Mouse (Mus musculus) induced T-regulatory cell, adult 2 months (primary cell): ENCODE measurements around the gene Klrb1c.
A peak's percentile ranks its signal among the peaks of the same experiment; 100 is the strongest.
"Not testable (repeated sequence)": the region's sequence is repeated elsewhere in the genome, so short reads cannot be mapped to it uniquely, and the experiment has no call there.

ENCODE experiments used
- DNase-seq: peaks from one replicate; pipeline ENCODE4 v3.0.0-alpha.2; 2012; ENCODE audit warnings: low read depth

Gene Klrb1c

GRCm38 (mm10) chr6:128797936-128798771, 9.1 kb upstream of the Klrb1c start:
- DNase-seq = peak; percentile 73

GRCm38 (mm10) chr6:128797185-128797905, 8.3 kb upstream of the Klrb1c start:
- DNase-seq = peak; percentile 42

GRCm38 (mm10) chr6:128796321-128796955, 7.4 kb upstream of the Klrb1c start:
- peak; percentile 88 for DNase-seq

GRCm38 (mm10) chr6:128793734-128794133, 4.7 kb upstream of the Klrb1c start:
- no peak for DNase-seq

GRCm38 (mm10) chr6:128790491-128790994, 1.5 kb upstream of the Klrb1c start:
- DNase-seq = not testable (repeated sequence)

GRCm38 (mm10) chr6:128788517-128788916, 498 bp downstream of the Klrb1c start:
- DNase-seq = no peak

- DNase-seq = not testable (repeated sequence)
Measured at GRCm38 (mm10) chr6:128786396-128786795, 2.6 kb downstream of the Klrb1c start.

- no peak for DNase-seq
Measured at GRCm38 (mm10) chr6:128769481-128770253, 19.3 kb downstream of the Klrb1c start.

- no peak for DNase-seq
Measured at GRCm38 (mm10) chr6:128768047-128768446, 21.0 kb downstream of the Klrb1c start.

GRCm38 (mm10) chr6:128766486-128767254, 22.3 kb downstream of the Klrb1c start:
- peak; percentile 87 for DNase-seq

- DNase-seq = peak; percentile 59
Measured at GRCm38 (mm10) chr6:128765211-128765610, 23.8 kb downstream of the Klrb1c start.

GRCm38 (mm10) chr6:128764598-128764997, 24.4 kb downstream of the Klrb1c start:
- DNase-seq = no peak

GRCm38 (mm10) chr6:128763736-128764523, 25.1 kb downstream of the Klrb1c start:
- DNase-seq = peak; percentile 98

GRCm38 (mm10) chr6:128762892-128763670, 25.9 kb downstream of the Klrb1c start:
- not testable (repeated sequence) for DNase-seq

GRCm38 (mm10) chr6:128761144-128761540, 27.9 kb downstream of the Klrb1c start:
- peak; percentile 59 for DNase-seq

GRCm38 (mm10) chr6:128760416-128761143, 28.4 kb downstream of the Klrb1c start:
- DNase-seq = peak; percentile 93

- peak; percentile 93 for DNase-seq
Measured at GRCm38 (mm10) chr6:128760016-128760415, 29.0 kb downstream of the Klrb1c start.

- DNase-seq = no peak
Measured at GRCm38 (mm10) chr6:128759221-128759950, 29.6 kb downstream of the Klrb1c start.
